In the genomic region with DNA sequence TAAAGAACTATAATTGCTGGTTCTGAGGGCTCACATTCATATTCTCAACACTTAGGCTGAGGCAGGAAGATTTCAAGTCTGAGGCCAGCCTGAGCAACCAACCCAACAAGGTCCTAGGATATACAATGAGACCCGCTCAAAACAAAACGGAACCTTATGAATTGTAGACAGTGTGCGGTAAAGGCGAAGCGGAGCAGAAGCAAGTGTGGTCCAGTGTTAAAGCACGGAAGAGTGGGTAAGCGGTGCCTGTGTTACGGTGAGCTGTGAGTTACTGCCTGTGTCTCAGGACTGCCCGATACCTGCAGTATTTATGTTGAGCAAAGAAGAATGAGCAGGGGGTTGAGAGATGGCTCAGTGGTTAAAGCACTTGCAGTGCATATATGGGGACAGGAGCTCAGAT, we compare ENCODE assay signal across 17 mouse cellular contexts.
"Had no signal": no experiment of that assay in that cellular context is flagged by ENCODE, and none has a peak within 500 bp of the region (broad histone marks: within the 10 kb centered on the region; RNA-seq: fewer than 3 reads in every experiment).

No protein-coding gene starts in this region.

- H3K4me3 ChIP-seq: gastrocnemius, adult 2 months; heart, embryonic 12.5 days; hindbrain, embryonic 10.5 days; hindbrain, embryonic 12.5 days; intestine, embryonic 15.5 days; layer of hippocampus, adult 2 months; left cerebral cortex, adult 2 months; limb, embryonic 10.5 days; limb, embryonic 12.5 days; liver, embryonic 13.5 days had no signal

- DNase-seq: gastrocnemius, adult 2 months; gastrocnemius, postnatal 10 days; gastrocnemius, postnatal 25 days; kidney, adult 18-20 months had no signal

- ATAC-seq: inflammation-experienced regulatory T-cells, adult 6 months; intestine, postnatal 0 days had no signal

- H3K27ac ChIP-seq: gastrocnemius, adult 2 months; hindbrain, embryonic 10.5 days; hindbrain, embryonic 12.5 days; hindbrain, embryonic 14.5 days; intestine, embryonic 15.5 days; layer of hippocampus, adult 2 months; left cerebral cortex, adult 2 months; limb, embryonic 12.5 days; liver, embryonic 13.5 days had no signal

- H3K9me3 ChIP-seq: heart, embryonic 12.5 days; hindbrain, embryonic 10.5 days; hindbrain, embryonic 12.5 days; intestine, embryonic 15.5 days; limb, embryonic 10.5 days; limb, embryonic 12.5 days; liver, embryonic 13.5 days had no signal

- H3K27me3 ChIP-seq: heart, embryonic 12.5 days; hindbrain, embryonic 12.5 days; intestine, embryonic 15.5 days; limb, embryonic 12.5 days; liver, embryonic 13.5 days had no signal

- H3K36me3 ChIP-seq: heart, embryonic 12.5 days; hindbrain, embryonic 10.5 days; hindbrain, embryonic 12.5 days; intestine, embryonic 15.5 days; limb, embryonic 10.5 days; limb, embryonic 12.5 days; liver, embryonic 13.5 days had no signal

- H3K4me2 ChIP-seq: heart, embryonic 12.5 days; hindbrain, embryonic 12.5 days; hindbrain, embryonic 14.5 days; intestine, embryonic 15.5 days; limb, embryonic 12.5 days; liver, embryonic 11.5 days; liver, embryonic 13.5 days had no signal

- H3K9ac ChIP-seq: heart, embryonic 12.5 days; hindbrain, embryonic 12.5 days; hindbrain, embryonic 14.5 days; intestine, embryonic 15.5 days; limb, embryonic 12.5 days; liver, embryonic 13.5 days had no signal
